In the genomic region with DNA sequence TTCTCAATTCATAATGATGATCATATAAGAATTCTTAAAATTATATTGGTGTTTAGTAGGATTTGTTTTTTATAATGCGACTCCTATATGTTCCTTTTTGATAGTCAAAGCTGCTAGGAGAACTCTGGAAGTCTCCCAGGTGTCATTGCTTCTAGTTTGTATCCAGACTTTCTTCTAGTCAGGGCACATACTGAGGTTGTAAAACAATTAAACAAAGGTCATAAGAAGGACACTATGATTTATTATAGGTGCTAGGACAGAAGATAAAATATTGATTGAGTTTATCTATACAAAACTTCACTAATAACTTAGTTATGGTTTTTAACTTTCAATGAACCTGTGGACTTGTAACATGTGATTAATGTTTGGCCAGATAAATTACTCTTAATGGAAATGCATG, we compare ENCODE assay signal across 32 mouse cellular contexts.
"Had no signal": no experiment of that assay in that cellular context is flagged by ENCODE, and none has a peak within 500 bp of the region (broad histone marks: within the 10 kb centered on the region; RNA-seq: fewer than 3 reads in every experiment).

No protein-coding gene starts in this region.

- H3K9me3 ChIP-seq: heart, embryonic 15.5 days had no signal

- DNase-seq: heart, postnatal 10 days; heart, postnatal 14 days; heart, postnatal 36 days; heart, postnatal 4 days; kidney, adult 11 months; kidney, adult 18-20 months; kidney, adult 2 months; kidney, adult 8-10 months; kidney, adult 9 months; kidney, postnatal 10 days; kidney, postnatal 14 days; kidney, postnatal 25 days; kidney, postnatal 36 days; kidney, postnatal 4 days; layer of hippocampus, adult 9-11 months; layer of hippocampus, postnatal 36 days had no signal

- H3K36me3 ChIP-seq: heart, embryonic 10.5 days; heart, embryonic 13.5 days; heart, embryonic 15.5 days; hindbrain, embryonic 10.5 days; hindbrain, embryonic 12.5 days; hindbrain, embryonic 13.5 days; hindbrain, embryonic 15.5 days; kidney, embryonic 15.5 days had no signal

- H3K4me2 ChIP-seq: heart, embryonic 11.5 days; heart, embryonic 13.5 days; heart, embryonic 15.5 days; hindbrain, embryonic 12.5 days; hindbrain, embryonic 13.5 days; hindbrain, embryonic 14.5 days; hindbrain, embryonic 15.5 days; kidney, embryonic 15.5 days had no signal

- H3K27ac ChIP-seq: heart, embryonic 10.5 days; heart, embryonic 13.5 days; heart, embryonic 15.5 days; hindbrain, embryonic 10.5 days; hindbrain, embryonic 12.5 days; hindbrain, embryonic 13.5 days; hindbrain, embryonic 14.5 days; hindbrain, embryonic 15.5 days; hindbrain, postnatal 0 days; kidney, embryonic 15.5 days; kidney, postnatal 0 days; layer of hippocampus, adult 2 months; left cerebral cortex, adult 2 months had no signal

- H3K4me3 ChIP-seq: heart, embryonic 10.5 days; heart, embryonic 13.5 days; heart, embryonic 15.5 days; hindbrain, embryonic 10.5 days; hindbrain, embryonic 12.5 days; hindbrain, embryonic 13.5 days; hindbrain, embryonic 15.5 days; kidney, embryonic 15.5 days; layer of hippocampus, adult 2 months; left cerebral cortex, adult 2 months had no signal

- H3K27me3 ChIP-seq: heart, embryonic 13.5 days; heart, embryonic 15.5 days; hindbrain, embryonic 12.5 days; hindbrain, embryonic 13.5 days; hindbrain, embryonic 15.5 days; kidney, embryonic 15.5 days had no signal

- H3K9ac ChIP-seq: heart, embryonic 13.5 days; heart, embryonic 15.5 days; hindbrain, embryonic 12.5 days; hindbrain, embryonic 13.5 days; hindbrain, embryonic 14.5 days; hindbrain, embryonic 15.5 days; kidney, embryonic 15.5 days had no signal

- ATAC-seq: hindbrain, embryonic 16.5 days; hindbrain, postnatal 0 days; inflammation-experienced regulatory T-cells, adult 6 months had no signal

- H3K4me1 ChIP-seq: heart, embryonic 10.5 days; heart, embryonic 13.5 days; heart, embryonic 15.5 days; hindbrain, embryonic 10.5 days; hindbrain, embryonic 12.5 days; hindbrain, embryonic 13.5 days; hindbrain, embryonic 15.5 days; kidney, embryonic 15.5 days had no signal
